Mouse (Mus musculus): Measurements from ENCODE around the gene Arhgef12.

Arhgef12 gene

DNA sequence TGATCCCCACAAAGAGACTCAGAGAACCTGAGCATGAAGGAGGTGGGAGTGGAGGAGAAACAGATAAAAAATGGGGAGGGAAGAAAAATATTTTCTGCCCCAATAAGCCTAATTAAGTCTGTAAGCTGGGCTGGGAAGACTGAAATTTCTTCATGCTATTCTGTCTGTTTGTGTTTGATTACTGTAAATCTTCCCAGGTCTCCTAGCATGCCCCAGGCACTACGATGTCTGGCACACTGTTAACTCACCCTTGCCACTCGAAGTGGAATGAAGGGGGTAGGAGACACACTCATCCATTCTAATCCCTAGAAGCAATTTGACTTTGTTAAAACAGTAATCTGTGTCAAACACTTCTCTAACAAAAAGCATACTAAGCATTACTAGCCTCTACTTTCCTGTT lies 35.3 kb downstream of the Arhgef12 start:
- no peak for DNase-seq

DNA sequence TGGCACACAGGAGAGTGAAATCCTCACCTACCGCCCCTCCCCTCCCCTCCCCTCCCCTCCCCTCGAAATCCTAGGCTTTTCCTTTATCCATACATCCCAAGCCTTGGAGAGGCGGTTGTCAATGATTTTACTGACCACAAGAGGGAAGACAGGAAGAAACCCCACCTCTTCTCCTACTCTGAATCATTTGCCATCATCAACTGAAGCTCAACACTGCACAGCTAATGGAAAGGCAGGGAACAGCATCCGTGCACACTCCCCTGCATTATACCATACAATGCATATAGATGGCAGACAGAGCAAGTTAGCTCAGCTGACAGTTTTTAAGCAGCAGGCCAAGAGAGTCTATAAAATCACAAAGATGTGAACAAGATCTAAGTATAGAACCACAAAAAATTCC lies 35.9 kb downstream of the Arhgef12 start:
- no peak for DNase-seq

DNA sequence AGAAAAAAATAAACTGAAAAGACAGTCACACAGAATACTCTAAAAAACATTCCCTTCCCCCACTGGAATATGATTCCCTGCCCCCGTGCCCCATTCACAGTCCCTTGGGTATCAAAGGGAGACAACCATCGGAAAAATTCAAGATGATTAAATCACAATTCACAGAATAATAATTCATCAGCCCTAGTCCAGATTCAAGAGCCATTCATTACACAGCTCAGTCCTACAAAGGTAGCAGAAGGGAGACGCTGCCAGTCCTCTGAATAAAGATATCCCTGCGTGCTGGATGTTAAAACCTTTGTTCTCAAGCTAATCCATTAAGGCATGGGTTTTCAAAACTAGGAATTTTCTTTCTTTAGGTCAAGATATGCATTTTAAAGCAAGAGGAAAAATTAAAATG lies 36.5 kb downstream of the Arhgef12 start:
- DNase-seq, result no peak

DNA sequence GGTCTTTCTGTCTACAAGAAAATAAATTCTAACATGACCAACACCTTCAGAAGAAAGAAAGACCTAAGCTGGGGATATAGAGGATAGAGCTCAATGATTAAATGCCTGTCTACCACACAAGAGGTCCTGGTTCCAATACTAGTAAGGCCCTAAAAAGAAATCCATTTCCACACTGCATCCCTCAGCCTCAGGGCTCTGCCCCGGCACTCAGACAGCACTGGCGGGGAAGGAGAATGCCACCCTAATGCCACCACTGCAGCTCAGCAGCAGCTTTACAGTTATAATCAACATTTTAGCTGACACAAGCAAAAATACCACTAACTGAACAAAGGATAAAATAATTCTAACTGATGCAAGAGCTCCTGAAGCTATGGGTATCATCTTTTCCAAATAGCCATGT lies 36.9 kb downstream of the Arhgef12 start:
- no peak for DNase-seq

DNA sequence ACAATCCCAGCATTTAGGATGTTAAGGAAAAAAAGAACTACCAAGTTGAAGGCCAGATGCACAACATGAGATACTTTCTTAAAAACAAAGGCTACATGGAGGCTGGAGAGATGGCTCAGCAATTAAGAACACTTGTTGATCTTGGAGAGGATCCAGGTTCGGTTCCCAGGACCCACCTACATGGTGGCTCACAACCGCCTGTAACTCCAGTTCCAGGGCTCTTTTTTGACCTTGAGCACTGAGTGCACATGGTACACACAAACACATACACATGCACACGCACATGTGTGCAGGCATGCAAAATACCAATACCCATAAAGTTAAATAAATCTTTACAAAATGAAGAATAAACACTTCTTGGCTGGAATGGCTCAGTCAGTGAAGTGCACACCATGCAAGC lies 39.1 kb downstream of the Arhgef12 start:
- DNase-seq, result no peak

DNA sequence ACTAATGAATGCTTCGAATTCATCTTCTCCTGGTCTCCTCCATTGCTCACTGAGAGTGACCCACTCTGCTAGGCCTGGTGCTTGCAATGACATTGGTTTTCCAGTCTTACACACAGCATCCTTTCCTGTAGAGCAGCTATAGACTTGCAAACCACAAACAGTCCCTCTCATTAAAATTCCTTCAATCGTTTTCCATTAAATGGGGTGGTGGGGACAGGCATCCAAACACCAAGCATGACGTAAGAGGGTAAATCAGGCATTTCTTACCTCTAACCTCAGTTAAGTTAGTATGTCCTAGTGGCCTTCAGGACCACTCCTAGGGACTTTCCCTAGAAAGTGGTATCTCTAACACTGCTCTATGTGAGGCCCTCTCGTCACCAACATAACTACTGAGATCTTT lies 41.8 kb downstream of the Arhgef12 start:
- DNase-seq, result no peak

DNA sequence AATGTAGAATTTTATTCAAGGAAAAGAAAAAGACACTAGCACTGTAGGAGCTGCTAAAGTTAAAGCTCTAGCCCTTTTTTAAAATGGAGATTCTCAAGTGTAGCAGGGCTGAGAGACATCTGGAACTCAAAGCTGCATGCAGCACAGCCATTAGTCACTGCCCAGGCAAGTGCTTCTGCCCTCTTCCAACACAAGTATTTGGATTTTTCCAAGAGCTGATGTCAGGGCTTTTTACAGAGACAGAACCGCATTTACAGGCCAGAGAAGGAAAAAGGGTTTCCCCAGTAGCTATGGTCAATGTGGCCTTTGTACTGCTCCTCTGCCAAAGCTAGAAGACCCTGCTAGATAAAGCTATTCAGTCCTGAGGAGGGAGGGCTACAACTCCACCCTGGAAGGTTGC lies 45.5 kb downstream of the Arhgef12 start:
- no peak for DNase-seq

DNA sequence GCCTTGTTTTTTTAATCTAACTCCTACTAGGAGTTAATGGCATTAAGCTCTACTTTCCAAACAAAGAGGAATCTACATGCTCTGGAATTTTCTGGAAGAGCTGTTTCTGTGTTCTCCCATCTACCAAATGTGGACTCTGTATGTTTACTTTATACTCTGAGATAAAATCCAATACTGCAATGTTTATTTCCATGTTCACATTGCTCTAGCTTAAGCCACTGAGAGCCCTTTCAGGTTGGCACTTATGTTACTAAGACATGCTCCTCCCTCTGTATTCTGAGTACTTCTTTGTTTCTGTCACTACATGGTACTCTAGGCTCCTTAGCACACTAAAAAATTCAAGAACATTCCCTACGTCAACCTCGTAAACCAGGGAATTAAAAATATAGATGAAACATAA lies 56.6 kb downstream of the Arhgef12 start:
- DNase-seq, result no peak

DNA sequence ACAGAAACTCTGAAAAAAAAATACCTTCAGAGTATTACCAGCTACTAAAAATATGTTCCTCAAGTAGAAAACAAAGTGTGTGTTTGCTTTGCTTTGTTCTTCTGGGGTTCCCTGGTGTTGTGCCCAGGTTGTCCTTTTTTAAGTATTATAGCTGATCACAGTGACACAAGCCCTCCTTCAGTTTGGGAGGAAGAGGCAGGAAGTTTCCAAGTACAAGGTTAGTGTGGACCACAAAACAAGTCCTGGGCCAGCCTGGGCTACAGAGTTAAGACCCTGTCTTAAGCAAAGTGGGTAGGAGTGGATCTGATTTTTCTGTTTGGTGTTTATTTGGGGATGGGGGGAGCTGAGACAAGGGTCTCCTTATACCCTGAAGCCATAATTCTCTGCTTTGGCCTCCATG lies 62.6 kb downstream of the Arhgef12 start:
- no peak for DNase-seq

DNA sequence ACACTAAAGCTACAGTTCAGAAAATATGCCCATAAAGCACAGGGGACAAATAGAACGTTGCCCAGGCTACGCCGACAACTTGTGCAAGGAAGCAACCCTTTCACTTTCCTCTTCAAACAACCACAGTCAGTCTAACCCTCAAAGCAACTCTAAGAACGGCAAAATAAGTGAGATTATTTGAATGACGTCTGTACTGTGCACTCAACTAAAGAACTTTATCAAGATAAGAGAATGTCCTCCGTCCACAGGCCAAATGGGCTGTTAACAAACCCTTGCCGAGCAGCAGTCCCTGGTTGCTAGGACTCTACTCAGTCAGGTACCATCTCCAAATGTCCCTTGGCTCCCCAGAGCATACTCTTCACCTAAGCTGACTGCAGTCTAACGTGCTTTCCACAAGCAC lies 68.6 kb downstream of the Arhgef12 start:
- no peak for DNase-seq

DNA sequence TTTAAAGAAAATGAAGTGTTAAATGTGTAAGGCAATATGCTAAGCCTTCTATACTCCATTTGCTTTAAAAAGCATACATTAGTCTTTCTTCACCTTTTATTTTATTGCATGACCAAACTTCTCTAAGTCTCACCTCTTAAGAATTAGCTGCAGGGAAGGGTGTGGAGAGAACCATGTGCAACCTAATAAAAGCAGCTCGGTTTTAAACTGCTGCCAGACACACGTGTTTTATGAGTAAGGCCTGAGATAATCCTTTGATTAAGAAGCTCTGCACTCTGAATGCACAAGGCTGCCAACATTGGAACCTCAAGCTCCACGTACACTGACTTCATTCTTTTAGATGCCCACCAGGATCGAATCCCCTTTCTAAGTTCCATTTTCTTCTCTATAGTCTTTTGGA lies 71.8 kb downstream of the Arhgef12 start:
- DNase-seq, result no peak

DNA sequence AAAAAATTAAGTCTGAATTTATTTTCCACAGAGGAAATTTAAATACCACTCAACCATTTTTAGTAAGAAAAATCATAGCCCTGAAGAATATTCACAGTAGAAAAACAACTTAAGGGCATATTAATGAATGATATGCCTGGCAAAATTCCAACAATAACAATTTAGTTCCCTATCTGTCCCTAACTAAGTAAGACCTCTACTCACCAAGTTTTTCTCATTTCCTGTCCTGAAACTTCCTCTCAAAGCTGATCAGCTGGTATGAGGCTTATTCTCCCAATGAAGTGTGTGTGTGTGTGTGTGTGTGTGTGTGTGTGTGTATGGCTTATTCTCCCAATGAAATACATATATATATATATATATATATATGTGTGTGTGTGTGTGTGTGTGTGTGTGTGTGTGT lies 72.8 kb downstream of the Arhgef12 start:
- DNase-seq, result no peak

DNA sequence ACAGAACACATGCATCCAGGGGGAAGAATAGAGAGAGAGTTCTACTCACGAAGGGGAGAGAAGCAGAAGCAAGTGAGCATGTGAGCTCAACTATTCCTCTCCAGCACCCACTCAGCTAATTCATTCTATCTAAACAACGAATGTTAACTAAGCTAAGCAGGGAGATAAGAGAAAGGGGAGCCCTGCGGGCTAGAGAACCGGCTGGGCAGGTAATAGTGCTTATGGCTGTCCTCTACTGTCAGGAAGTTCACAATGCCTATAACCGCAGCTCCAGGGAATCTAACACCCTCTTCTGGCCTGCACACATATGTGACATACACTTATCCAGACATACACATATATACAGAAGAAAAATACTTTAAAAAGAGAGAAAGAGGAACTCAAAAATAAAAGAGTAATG lies 79.3 kb downstream of the Arhgef12 start:
- DNase-seq, result no peak

DNA sequence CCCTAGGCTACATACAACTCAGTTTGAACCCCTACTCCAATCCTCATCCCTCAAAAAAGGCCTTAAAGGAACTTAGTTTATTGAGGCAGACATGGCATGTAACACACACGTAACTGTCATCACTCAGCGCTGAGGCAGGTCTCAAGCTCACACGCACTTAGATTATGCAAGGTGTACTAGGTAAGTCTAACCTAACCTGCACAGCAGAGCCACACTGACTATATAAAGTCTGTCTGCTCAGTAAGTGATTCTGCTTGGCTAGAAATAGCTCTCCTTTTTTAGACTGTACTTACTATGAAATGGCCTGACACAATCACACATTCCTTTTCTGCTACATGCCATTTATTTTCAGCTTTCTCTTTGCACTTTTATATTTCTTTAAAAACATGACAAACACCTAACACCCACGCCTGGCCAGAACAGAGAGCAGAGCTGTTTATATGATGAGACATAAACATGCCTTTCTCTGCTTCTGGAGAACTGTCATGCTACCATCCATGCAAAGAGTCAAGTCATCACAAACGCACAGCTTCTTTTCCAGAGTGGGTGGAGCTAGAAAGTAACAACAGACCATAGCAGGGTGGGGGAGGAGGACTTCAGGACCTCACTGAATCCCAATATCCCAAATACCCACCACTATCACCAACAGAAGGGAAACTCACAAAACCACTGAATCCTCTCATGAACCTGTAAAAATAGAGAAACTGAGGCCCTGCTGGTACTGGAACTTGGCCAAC lies 85.4 kb downstream of the Arhgef12 start:
- no peak for DNase-seq

DNA sequence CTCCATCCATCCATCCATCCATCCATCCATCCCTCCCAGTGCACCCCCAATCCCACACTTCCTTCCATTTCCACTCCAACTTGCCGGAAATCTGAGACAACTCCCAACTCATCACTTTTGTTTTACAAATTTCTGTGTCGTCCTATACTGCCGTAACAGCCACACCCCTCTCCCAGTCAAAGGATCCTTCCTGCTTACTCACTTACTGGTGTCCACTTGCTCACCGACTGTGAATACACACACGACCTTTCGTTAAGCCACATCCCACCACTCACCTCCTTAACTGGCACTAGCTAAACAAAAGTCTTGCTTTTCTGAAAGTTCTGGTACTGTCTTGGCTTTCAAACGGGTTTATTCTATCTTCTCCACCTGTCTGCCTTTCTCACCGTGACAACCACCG lies 87.4 kb downstream of the Arhgef12 start:
- no peak for DNase-seq

DNA sequence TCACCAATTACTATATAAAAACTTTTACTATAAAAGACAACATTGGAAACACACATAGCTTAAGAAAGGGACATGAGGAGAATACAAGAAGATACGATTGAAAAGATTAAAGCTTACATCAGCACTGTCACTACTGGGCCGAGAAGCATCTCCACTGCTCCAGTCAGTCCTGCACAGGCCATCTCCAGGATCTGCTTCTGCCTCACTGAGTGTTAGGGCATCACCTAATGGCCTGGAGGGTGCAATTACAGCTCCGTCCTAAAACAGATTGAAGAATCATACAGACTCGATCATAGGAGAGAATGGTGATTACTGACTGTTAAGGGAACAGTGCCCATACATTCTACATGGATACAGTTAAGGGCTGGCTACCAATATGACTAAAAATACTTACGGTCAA lies 91.3 kb downstream of the Arhgef12 start:
- no peak for DNase-seq

DNA sequence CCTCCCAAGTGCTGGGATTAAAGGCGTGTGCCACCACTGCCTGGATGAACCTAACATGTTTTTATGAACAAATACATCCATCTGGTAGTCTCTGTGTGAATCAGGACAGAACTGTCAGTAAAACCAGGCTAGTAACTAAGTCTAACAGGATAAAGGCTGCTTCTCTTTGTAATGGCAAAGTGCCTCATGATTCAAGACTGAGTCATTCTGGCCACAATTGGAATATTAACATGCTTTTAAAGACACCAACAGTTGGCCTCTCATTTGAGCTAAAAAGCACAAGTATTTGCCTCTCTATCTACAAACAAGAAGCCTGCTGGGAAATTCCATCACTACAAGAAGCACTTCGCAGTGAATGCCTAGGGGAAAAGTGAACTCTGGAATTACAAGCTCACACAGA lies 91.7 kb downstream of the Arhgef12 start:
- no peak for DNase-seq

DNA sequence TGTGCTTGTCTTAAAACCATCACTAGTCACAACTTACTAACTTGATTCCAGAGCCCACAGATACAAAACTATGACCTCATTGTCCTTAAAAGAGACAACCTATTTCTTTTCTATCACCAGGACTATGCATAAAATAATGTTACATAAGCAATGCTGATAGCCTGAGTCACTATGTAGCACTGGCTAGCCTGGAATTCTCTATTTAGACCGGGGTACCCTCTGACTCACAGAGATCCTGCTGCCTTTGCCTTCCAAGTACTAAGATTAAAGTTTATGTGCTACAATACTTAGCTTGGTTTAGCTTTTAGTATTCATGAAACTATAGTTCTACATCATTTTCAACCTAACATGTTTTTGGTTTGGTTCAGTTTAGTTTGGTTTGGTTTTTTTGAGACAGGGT lies 92.2 kb downstream of the Arhgef12 start:
- DNase-seq, result no peak

DNA sequence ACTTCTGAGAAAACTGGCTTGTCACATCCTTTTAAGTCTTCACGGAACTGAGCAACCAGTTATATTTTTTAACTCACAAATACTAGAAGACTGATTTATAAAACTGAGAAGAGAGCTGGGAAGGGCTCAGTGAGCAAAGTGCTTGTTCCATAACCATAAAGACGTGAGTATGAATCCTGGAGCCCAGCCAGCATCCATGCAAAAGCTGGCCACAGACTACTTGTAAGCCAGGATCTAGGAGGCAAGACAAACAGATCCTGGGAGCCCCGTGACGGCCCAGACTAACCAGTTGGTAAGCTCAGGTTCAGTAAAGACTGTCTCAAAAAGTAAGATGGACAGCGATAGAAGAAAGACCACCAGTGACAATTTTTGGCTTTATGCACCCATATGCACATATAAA lies 94.5 kb downstream of the Arhgef12 start:
- no peak for DNase-seq

DNA sequence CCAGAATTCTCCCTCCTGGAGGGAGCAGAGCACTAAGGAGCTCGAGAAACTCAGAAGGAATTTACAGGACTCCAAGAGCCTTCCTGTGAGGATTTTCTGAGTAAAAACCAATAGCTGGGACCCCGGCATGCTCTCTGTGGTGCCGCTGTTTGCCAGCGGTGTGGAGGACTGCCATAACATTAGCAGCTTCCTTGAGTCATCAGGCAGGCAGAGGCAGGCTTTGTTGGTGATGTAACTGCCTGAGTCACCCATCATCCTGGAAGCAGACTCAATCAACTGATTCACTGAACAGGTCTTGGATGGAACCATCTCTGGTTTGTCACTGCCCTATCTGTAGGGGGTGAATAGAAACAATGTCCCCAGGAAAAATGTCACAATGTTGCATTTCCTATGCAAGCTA lies 96.0 kb downstream of the Arhgef12 start:
- DNase-seq, result no peak

DNA sequence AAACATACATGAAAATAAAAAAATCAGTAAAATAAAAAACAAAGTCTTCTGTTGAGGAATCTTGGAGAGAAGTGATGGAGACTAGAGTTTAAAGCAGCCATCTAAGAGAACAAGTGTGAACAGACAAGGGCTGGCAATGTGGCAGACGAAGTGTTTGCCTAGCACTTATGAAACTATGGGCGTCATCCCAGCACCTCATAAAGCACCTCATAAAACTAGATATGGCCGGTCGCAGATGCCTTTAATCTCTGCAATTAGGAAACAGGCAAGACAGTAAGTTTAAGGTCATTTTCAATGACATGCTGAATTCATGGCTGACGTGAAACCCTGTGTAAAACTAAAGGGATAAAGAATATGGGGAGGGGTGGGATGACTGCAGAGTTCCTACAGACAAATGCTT lies 103.2 kb downstream of the Arhgef12 start:
- no peak for DNase-seq

DNA sequence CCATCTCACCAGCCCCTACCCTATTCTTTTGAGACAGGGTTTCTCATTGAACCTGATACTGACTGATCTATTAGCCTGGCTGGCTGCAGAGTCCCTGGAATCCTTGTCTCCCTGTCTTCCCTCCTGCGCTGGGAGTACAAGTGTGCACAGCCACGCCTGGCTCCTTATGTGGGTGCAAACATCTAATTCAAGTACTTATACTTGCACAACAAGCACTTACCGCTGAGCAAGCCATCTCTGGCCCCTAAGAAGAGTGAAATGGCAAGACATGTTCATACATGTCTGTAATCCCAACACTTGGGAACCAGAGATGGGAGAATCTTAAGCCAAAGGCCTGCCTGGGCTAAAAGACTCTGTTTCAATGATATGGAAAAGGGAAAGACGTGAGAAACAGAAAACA lies 104.0 kb downstream of the Arhgef12 start:
- no peak for DNase-seq

DNA sequence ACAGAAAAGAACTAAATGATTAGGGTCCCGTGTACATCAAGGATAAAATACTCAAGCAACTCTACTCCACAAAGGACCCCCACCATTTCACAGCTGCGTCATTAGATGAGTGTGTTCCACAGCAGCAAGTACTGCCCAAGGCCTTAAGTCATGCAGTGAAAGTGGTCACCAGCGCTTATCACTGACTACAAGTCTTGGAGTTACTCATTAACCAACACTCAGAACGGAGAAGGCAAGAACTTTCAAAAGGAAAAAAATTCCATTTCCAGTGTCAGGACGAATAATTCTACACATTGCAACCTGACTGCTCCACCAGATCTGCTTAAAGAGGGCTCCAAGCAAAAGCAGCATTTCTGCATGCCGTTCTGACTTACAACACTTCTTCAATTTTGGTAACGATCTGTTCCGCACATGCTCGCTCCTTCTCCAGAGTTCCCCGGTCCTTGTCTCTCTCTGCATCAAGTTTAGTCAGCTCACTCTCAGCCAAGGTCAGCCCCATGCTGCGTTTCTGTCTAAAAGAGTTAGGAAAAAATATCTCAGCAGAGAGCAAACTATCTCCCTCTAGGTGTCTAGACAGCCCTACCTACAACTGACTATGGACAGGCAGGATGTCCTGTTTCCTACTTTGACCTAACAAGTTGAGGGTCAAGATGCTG lies 106.3 kb downstream of the Arhgef12 start:
- DNase-seq, result peak; percentile 29

DNA sequence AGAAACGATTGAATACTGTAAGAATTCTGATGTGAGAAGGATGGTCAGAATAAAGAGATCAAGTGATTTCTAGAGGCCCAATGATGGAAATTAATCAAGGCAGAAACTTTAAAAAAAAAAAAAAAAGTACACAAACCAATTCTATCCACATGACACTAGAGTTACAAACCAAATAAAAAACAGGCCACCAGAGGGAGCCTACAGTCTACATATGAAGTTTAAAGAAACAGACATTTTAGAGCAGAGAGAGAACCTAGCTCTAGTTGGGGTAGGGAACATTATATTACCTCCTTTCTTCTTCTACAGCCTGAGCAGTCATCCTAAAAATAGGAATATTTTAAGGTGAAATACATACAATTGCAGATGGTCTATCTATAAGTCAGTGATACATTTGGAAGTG lies 107.0 kb downstream of the Arhgef12 start:
- DNase-seq, result no peak

DNA sequence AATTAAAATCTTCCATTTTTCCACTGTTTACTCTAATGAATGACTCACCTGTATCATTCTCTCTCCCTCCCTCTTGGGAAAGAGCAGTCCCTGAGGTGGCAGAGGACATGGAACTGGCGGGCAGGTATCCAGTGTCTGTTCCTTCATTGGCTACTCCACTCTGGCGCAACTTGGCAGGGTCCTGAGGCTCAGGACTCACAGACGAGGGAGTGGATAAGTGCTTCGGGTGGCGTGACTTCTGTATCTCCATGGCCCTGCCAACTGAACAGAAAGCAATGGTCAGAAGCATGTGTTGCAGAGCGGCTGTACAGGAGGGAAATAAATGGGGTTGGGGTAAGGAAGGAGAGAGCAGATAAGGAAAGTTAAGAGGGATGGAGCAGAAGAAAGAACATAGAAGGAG lies 109.5 kb downstream of the Arhgef12 start:
- no peak for DNase-seq

Measured in kidney, adult 18-20 months (tissue).